Mouse (Mus musculus): ENCODE results near the gene Magi1.

DNA sequence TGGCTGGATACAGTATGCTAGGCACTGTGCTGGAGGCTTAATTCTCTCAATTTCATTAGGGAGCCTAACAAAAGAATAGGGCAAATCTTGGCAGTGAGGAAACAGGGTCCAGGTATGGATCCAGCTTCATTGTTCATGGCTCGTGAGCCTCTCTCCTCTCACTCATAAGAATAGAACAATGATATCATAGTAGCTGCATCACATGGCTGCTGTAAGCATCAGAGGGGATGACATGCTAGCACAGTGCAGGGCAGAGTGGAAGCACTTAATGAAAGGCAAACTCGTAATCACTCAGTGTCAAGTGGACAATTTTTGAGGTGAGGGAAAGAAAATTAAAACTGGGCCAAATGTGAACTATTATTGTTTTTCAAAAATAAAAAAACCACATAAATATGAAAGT lies 337.1 kb downstream of the Magi1 start:
- TF ChIP-seq POLR2A (IDR thresholded peaks at IDR 0.05; ENCODE audit: borderline replicate concordance, low read depth, low read length), result no peak
- TF ChIP-seq CTCF (IDR thresholded peaks at IDR 0.05; ENCODE audit: low read depth, low read length), result no peak

Measured in bone marrow macrophage, adult 2 months (primary cell).